Mouse (Mus musculus) small intestine, adult 2 months (tissue): ENCODE results near the gene Rbm15.

Experiments
- CTCF ChIP-seq: fragments of 200-500 bp; IDR thresholded peaks from 2 replicates; pipeline ENCODE4 v1.5.1; 2012; ENCODE audit warnings: low read depth, mild to moderate bottlenecking, control low read depth, inconsistent platforms, low read length, moderate library complexity, mixed read lengths; ENCODE audit not compliant: insufficient replicate concordance, insufficient read length; ENCODE audit errors: extremely low read depth
- POLR2A ChIP-seq: fragments of 200-500 bp; IDR thresholded peaks from 2 replicates; pipeline ENCODE4 v1.6.1; 2012; ENCODE audit warnings: low read depth, mild to moderate bottlenecking, control low read depth, inconsistent platforms, low read length, moderate library complexity

GRCm38 (mm10) chr3:107378626-107379025 lies 45.2 kb upstream of the Rbm15 start:
- no peak for TF ChIP-seq POLR2A
- no peak for TF ChIP-seq CTCF
